Mouse (Mus musculus) limb, embryonic 15.5 days (tissue): ENCODE measurements at regions not wholly inside any gene's neighbourhood (a gene's known extent, or its start where the extent isn't known, plus 50 kb on each side); places are given as distances from the start of the nearest gene placed in this dataset.
"Not testable (repeated sequence)": the region's sequence is repeated elsewhere in the genome, so short reads cannot be mapped to it uniquely, and the experiment has no call there.

Experiments used
- ATAC-seq: fragments of 200-750 bp; cut with Nextera tagmentation; 2 replicates; pipeline ENCODE4 v1.8.0; 2017; ENCODE audit warnings: low read depth, moderate TSS enrichment; ENCODE audit not compliant: insufficient number of reproducible peaks, low FRiP score, low TSS enrichment
- H3K27ac ChIP-seq: fragments of 300-500 bp; sonication (generic); 2 replicates; pipeline ENCODE4 v1.5.1; 2015; ENCODE audit warnings: moderate library complexity, mild to moderate bottlenecking, inconsistent platforms
- H3K27me3 ChIP-seq: fragments of 300-500 bp; sonication (generic); 2 replicates; pipeline ENCODE4 v1.6.1; 2015; ENCODE audit warnings: inconsistent platforms
- H3K36me3 ChIP-seq: fragments of 300-500 bp; sonication (generic); 2 replicates; pipeline ENCODE4 v1.6.1; 2015; ENCODE audit warnings: inconsistent platforms
- H3K4me1 ChIP-seq: fragments of 300-500 bp; sonication (generic); 2 replicates; pipeline ENCODE4 v1.6.1; 2015; ENCODE audit warnings: inconsistent platforms
- H3K4me2 ChIP-seq: fragments of 300-500 bp; sonication (generic); 2 replicates; pipeline ENCODE4 v1.6.1; 2015; ENCODE audit warnings: mild to moderate bottlenecking, inconsistent platforms
- H3K4me3 ChIP-seq: fragments of 300-500 bp; sonication (generic); 2 replicates; pipeline ENCODE4 v1.5.1; 2015; ENCODE audit warnings: mild to moderate bottlenecking, inconsistent platforms
- H3K9ac ChIP-seq: fragments of 300-500 bp; sonication (generic); 2 replicates; pipeline ENCODE4 v1.6.1; 2015; ENCODE audit warnings: inconsistent platforms
- H3K9me3 ChIP-seq: fragments of 300-500 bp; sonication (generic); 2 replicates; pipeline ENCODE4 v1.6.1; 2016; ENCODE audit warnings: inconsistent platforms
- WGBS: fragments of 180-500 bp; shearing (Covaris S2); methylation state at CpG from one replicate; pipeline ENCODE4 v1.1.7; 2015; 5-methylcytosine and 5-hydroxymethylcytosine counted together

- no peaks in the 10 kb centered on the region for H3K9me3 ChIP-seq
- H3K36me3 ChIP-seq: no peaks in the 10 kb centered on the region
- WGBS: 80% methylated on average over 5 of the region's 5 CpGs
- no peak overlapping the region for H3K4me3 ChIP-seq
- no peaks in the 10 kb centered on the region for H3K27me3 ChIP-seq
- H3K9ac ChIP-seq: no peak overlapping the region
- H3K27ac ChIP-seq: no peak overlapping the region
- ATAC-seq: no peak
- H3K4me2 ChIP-seq: no peak overlapping the region
- H3K4me1 ChIP-seq: 0 out of 2 replicates have a peak, but pooled peaks cover 2% of the 10 kb centered on the region
Observed at GRCm38 (mm10) chr1:47278321-47279020, 385.8 kb upstream of the Slc39a10 start.

- H3K4me3 ChIP-seq: no peak overlapping the region
- 0 out of 2 replicates have a peak, but pooled peaks cover 2% of the 10 kb centered on the region for H3K4me1 ChIP-seq
- no peak overlapping the region for H3K9ac ChIP-seq
- H3K27ac ChIP-seq: no peak overlapping the region
- H3K27me3 ChIP-seq: no peaks in the 10 kb centered on the region
- WGBS: 5% methylated on average over 2 of the region's 2 CpGs
- H3K4me2 ChIP-seq: no peak overlapping the region
- ATAC-seq: no peak
- H3K9me3 ChIP-seq: no peaks in the 10 kb centered on the region
- H3K36me3 ChIP-seq: no peaks in the 10 kb centered on the region
Observed at GRCm38 (mm10) chr1:47277839-47278238, 385.2 kb upstream of the Slc39a10 start.

- Histone ChIP-seq H3K9ac (no peak overlapping the region), H3K4me2 (no peak overlapping the region), H3K9me3 (no peaks in the 10 kb centered on the region), H3K4me3 (no peak overlapping the region), H3K36me3 (no peaks in the 10 kb centered on the region), H3K4me1 (no peaks in the 10 kb centered on the region), H3K27me3 (no peaks in the 10 kb centered on the region), H3K27ac (no peak overlapping the region)
- ATAC-seq: no peak
Observed at GRCm38 (mm10) chr1:47272131-47272530, 379.5 kb upstream of the Slc39a10 start.

GRCm38 (mm10) chr1:47263611-47264010 lies 371.0 kb upstream of the Slc39a10 start:
- Histone ChIP-seq H3K4me1 (no peaks in the 10 kb centered on the region), H3K9ac (no peak overlapping the region), H3K27ac (no peak overlapping the region), H3K27me3 (no peaks in the 10 kb centered on the region), H3K4me2 (no peak overlapping the region), H3K9me3 (no peaks in the 10 kb centered on the region), H3K4me3 (no peak overlapping the region), H3K36me3 (no peaks in the 10 kb centered on the region)
- ATAC-seq: no peak
- WGBS: 17% methylated on average over 1 of the region's 1 CpGs

GRCm38 (mm10) chr1:47261505-47262130 lies 369.0 kb upstream of the Slc39a10 start:
- ATAC-seq: no peak
- WGBS: 79% methylated on average over 3 of the region's 3 CpGs
- H3K27ac ChIP-seq: no peak overlapping the region
- no peak overlapping the region for H3K4me2 ChIP-seq
- no peaks in the 10 kb centered on the region for H3K27me3 ChIP-seq
- H3K9me3 ChIP-seq: no peaks in the 10 kb centered on the region
- no peaks in the 10 kb centered on the region for H3K36me3 ChIP-seq
- H3K9ac ChIP-seq: no peak overlapping the region
- H3K4me1 ChIP-seq: no peaks in the 10 kb centered on the region
- H3K4me3 ChIP-seq: no peak overlapping the region

- H3K27ac ChIP-seq, H3K4me2 ChIP-seq, H3K27me3 ChIP-seq, H3K36me3 ChIP-seq, H3K9ac ChIP-seq, ATAC-seq, H3K4me3 ChIP-seq, H3K9me3 ChIP-seq, H3K4me1 ChIP-seq: not testable (repeated sequence)
- WGBS: 88% methylated on average over 13 of the region's 13 CpGs
Observed at GRCm38 (mm10) chr1:47250706-47251105, 358.1 kb upstream of the Slc39a10 start.

- Histone ChIP-seq H3K4me1 (no peaks in the 10 kb centered on the region), H3K4me2 (no peak overlapping the region), H3K36me3 (no peaks in the 10 kb centered on the region), H3K9me3 (no peaks in the 10 kb centered on the region), H3K9ac (no peak overlapping the region), H3K4me3 (no peak overlapping the region), H3K27me3 (no peaks in the 10 kb centered on the region), H3K27ac (no peak overlapping the region)
- WGBS: 77% methylated on average over 2 of the region's 2 CpGs
- no peak for ATAC-seq
Observed at GRCm38 (mm10) chr1:47217088-47217487, 324.4 kb upstream of the Slc39a10 start.

GRCm38 (mm10) chr1:47216419-47217002 lies 323.9 kb upstream of the Slc39a10 start:
- H3K36me3 ChIP-seq: no peaks in the 10 kb centered on the region
- H3K4me3 ChIP-seq: no peak overlapping the region
- no peak overlapping the region for H3K4me2 ChIP-seq
- H3K4me1 ChIP-seq: no peaks in the 10 kb centered on the region
- no peaks in the 10 kb centered on the region for H3K9me3 ChIP-seq
- no peak for ATAC-seq
- WGBS: 65% methylated on average over 2 of the region's 2 CpGs
- no peaks in the 10 kb centered on the region for H3K27me3 ChIP-seq
- no peak overlapping the region for H3K27ac ChIP-seq
- no peak overlapping the region for H3K9ac ChIP-seq

GRCm38 (mm10) chr1:47213476-47213875 lies 320.8 kb upstream of the Slc39a10 start:
- Histone ChIP-seq H3K27ac (no peak overlapping the region), H3K4me3 (no peak overlapping the region), H3K9me3 (no peaks in the 10 kb centered on the region), H3K36me3 (no peaks in the 10 kb centered on the region), H3K4me2 (no peak overlapping the region), H3K9ac (no peak overlapping the region), H3K4me1 (no peaks in the 10 kb centered on the region), H3K27me3 (no peaks in the 10 kb centered on the region)
- ATAC-seq: no peak
- 72% methylated on average over 5 of the region's 5 CpGs for WGBS

- H3K9me3 ChIP-seq: no peaks in the 10 kb centered on the region
- H3K4me3 ChIP-seq: no peak overlapping the region
- no peak for ATAC-seq
- H3K4me2 ChIP-seq: no peak overlapping the region
- H3K27me3 ChIP-seq: no peaks in the 10 kb centered on the region
- H3K9ac ChIP-seq: no peak overlapping the region
- no peaks in the 10 kb centered on the region for H3K4me1 ChIP-seq
- WGBS: 72% methylated on average over 4 of the region's 4 CpGs
- no peak overlapping the region for H3K27ac ChIP-seq
- no peaks in the 10 kb centered on the region for H3K36me3 ChIP-seq
Observed at GRCm38 (mm10) chr1:47193001-47193400, 300.3 kb upstream of the Slc39a10 start.

- H3K4me3 ChIP-seq: no peak overlapping the region
- no peak overlapping the region for H3K4me2 ChIP-seq
- no peaks in the 10 kb centered on the region for H3K9me3 ChIP-seq
- WGBS: 41% methylated on average over 3 of the region's 3 CpGs
- no peaks in the 10 kb centered on the region for H3K36me3 ChIP-seq
- 0 out of 2 replicates have a peak, but pooled peaks have one; percentile 63 for ATAC-seq
- no peak overlapping the region for H3K27ac ChIP-seq
- H3K27me3 ChIP-seq: no peaks in the 10 kb centered on the region
- no peak overlapping the region for H3K9ac ChIP-seq
- H3K4me1 ChIP-seq: no peaks in the 10 kb centered on the region
Observed at GRCm38 (mm10) chr1:47164417-47164816, 271.8 kb upstream of the Slc39a10 start.

GRCm38 (mm10) chr1:47163808-47164410 lies 271.3 kb upstream of the Slc39a10 start:
- ATAC-seq: no peak
- WGBS: 56% methylated on average over 1 of the region's 1 CpGs
- no peaks in the 10 kb centered on the region for H3K27me3 ChIP-seq
- no peak overlapping the region for H3K27ac ChIP-seq
- no peaks in the 10 kb centered on the region for H3K4me1 ChIP-seq
- H3K9ac ChIP-seq: no peak overlapping the region
- H3K9me3 ChIP-seq: no peaks in the 10 kb centered on the region
- no peaks in the 10 kb centered on the region for H3K36me3 ChIP-seq
- H3K4me2 ChIP-seq: no peak overlapping the region
- no peak overlapping the region for H3K4me3 ChIP-seq
